Mouse (Mus musculus) megakaryocyte, embryonic 14.5 days (primary cell): Measurements from ENCODE around the gene Ank3.

Experiments
- FLI1 ChIP-seq: IDR thresholded peaks from 2 replicates; pipeline ENCODE4 v1.6.1; 2012; ENCODE audit warnings: low read length, inconsistent platforms, mixed read lengths
- GATA1 ChIP-seq: IDR thresholded peaks from 3 replicates; pipeline ENCODE4 v1.6.1; 2012; ENCODE audit warnings: mixed read lengths, low read length, inconsistent platforms, borderline replicate concordance

DNA sequence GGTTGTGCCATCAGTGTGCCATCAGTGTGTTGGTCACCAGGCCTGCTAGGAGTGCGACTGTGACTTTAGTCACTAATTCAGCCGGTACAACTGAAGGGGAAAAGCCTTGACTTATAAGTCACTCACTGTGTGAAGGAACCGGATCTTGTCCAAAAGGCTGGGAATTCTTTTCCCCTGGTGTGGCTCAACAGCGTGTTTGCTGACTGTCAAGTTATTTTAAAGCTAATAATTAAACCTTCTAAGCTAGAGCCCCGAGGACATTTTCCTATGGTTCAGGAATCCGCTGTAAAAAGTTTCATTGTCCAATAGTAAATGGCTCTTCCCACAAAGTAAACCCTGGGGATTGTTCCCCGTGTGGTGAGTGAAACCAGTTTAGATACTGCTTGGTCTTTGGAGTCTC, 529.8 kb downstream of the Ank3 start:
- TF ChIP-seq GATA1 (no peak), FLI1 (no peak)
